Mouse (Mus musculus) left cerebral cortex, adult 11 months (tissue): ENCODE data around the gene Eif2d.
"Not testable (repeated sequence)": the region's sequence is repeated elsewhere in the genome, so short reads cannot be mapped to it uniquely, and the experiment has no call there.

Experiments used
- DNase-seq: peaks from one replicate; pipeline ENCODE4 v3.0.0; 2022; ENCODE audit warnings: low spot score

Gene Eif2d

DNA sequence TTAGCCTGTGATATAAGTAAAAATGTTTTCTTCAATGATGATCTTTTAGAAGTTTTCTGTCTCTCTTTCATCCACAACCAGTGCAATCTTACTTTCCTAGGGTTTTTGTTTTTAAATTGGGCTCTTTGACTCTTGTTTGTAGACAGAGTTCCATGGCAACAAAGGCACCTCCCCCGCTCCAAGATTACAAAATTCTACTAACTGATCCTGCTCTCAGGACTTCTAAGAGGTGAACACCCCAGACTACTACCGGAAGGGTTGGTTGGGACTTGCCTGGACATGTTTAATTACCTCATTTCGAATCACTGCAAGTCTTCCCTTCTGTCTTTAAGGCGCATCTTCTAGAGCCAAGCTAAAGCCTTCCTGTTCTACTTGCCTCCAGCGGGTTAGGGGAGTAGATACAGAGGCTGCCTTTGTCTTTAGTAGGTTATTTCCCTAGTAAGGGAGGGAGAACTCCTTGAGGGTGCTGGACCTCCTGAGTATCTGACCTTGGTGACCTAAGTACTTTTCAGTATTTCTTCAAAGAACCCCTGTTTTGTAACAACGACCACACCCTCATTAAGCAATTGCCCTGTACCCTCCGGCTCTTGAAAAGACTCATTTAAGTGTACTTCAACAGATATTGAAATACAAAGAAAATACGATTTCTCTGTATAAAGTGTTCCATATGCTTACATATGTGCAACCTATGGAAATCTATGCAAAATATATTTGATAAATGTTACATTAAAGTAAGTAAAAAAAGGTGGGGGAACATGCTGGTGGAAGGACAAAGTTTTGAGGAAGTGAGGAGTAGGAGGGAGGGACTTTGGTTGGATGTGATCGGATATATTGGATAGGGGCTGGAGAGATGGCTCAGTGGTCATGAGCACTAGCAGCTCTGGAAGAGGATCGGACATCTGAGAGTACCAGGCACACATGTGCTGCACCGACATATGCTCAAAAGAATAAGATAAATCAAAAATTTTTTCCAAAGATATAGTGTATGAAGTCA is 13.6 kb upstream of the Eif2d start:
- DNase-seq, result no peak

DNA sequence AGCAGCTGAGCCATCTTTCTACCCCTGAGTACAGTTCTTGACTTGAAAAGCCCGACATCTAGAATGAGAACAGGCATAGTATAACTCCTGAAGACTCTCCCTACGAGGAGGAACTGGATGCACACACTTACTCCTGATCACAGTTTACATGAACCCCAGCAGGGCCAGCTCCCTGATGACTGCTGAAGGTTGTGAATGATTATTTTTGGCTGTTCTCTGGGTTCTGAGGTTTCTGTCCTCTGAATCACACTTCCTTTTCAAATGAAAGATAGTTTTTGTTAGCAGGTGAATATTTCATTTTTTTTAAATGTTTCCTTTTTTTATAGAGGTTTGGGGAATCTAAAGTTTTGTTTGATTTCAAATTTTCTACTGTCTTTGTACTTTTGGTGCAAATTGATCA is 11.5 kb upstream of the Eif2d start:
- DNase-seq, result no peak

DNA sequence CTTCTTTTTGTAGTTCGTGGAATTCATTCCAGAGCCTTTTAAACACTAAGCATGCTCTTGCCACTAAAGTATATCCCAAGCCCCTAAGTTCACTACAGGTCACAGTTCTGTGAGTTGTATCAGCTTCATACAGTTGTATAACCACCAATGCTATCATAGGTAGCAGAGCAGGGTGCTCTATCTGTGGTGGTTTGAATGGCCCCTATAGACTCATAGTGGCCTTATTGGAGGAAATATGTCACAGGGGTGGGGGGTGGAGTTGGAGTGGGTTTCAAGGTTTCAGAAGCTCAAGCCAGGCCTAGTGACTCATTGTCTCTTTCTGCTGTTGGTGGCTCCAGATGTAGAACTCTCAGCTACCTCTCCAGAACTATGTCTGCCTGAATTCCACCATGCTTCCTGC is 10.5 kb upstream of the Eif2d start:
- no peak for DNase-seq

DNA sequence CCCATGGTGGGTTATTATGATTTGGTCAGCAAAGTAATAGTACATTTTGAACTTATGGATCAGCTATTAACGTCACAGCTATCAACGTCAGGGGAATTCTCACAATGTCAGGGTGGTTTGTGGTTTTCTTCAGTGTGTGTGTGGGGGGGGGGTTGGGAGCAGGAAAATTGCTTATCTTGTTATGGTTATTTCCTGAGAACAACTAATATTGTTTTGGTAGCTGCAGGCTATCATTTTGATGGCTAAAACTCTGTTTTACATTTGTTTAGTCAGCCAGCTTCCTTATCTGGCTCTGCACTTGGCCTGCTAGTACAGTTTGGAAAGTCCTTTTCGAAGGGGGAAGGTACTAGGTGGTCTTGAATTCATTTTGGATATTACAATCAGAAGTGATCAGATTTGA is 7.8 kb upstream of the Eif2d start:
- not testable (repeated sequence) for DNase-seq

DNA sequence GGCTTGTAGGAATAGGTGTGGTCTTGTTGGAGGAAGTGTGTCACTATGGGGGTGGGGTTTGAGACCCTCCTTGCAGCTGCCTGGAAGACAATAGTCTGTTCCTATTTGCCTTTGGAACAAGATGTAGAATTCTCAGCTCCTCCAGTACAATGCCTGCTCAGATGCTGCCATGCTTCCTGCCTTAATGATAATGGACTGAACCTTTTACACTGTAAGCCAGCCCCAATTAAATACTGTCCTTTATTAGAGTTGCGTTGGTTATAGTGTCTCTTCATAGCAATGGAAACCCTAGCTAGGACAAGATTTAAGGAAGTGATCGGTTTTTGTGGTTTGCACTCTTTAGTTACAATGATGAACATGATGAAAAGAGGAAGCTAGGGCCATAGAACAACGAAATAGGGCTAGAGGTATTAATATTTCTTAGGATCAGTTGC is 6.8 kb upstream of the Eif2d start:
- no peak for DNase-seq

DNA sequence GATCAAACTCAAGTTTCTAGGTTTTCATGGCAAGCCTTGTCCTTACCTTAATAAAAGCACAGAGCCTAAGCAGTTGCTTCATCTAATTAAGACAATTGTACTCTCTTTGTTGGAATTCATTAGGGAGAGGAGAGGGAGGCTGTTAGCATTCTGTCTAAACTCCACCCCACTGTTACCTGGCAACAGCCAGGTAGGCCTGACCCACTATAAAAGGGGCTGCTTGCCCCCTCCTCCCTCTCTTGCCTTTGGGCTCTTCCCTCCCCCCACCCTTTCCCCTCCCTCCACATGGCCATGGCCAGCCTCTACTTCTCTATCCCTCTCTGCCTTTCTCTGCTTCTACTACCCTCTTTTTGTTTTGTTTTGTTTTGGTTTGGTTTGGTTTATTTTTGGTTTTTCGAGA is 3.5 kb upstream of the Eif2d start:
- no peak for DNase-seq

DNA sequence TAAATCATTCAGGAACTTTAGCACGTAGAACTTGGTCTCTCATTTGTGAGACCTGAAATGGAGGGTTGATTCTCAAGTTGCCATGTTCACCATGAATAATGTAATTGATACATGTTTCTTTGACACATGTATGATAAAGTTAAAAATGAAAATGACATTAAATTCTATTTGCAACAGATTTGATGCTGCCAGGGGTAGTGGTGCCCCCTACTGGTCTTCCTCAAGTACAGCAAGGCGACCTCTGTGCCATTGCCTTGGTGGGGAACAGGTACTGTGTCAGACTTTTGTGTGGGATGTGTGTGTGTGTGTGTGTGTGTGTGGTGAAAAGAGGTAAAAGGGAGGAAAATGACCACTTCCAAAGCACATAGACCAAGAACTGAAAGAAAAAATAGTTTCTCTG is 2.5 kb downstream of the Eif2d start:
- no peak for DNase-seq

DNA sequence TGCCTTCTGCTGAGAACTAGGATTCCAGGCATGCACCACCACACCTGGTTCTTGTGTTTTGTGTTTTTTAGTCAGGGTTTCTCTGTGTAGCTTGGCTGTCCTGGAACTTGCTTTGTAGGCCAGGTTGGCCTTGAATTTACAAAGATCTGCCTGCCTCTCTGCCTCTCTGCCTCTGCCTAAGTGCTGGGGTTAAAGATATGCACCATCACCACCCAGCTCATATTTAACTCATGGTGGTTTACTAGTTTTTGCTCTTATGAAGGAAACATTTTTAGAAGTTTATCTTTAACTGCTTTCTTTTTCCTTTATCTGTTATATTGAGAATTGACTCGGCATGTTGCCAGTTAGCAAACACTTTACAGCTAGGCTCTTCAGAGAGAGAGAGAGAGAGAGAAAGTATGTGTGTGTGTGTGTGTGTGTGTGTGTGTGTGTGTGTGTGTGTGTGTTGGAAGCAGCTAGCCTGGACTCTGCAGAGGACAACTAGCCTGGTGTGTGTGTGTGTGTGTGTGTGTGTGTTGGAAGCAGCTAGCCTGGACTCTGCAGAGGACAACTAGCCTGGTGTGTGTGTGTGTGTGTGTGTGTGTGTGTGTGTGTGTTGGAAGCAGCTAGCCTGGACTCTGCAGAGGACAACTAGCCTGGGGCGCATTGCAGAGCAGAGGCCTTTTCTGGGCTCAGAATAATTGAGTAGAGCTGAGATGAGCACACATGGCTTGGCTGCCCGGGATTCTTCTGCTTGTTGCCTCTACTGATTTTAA is 6.8 kb downstream of the Eif2d start:
- DNase-seq, result not testable (repeated sequence)

DNA sequence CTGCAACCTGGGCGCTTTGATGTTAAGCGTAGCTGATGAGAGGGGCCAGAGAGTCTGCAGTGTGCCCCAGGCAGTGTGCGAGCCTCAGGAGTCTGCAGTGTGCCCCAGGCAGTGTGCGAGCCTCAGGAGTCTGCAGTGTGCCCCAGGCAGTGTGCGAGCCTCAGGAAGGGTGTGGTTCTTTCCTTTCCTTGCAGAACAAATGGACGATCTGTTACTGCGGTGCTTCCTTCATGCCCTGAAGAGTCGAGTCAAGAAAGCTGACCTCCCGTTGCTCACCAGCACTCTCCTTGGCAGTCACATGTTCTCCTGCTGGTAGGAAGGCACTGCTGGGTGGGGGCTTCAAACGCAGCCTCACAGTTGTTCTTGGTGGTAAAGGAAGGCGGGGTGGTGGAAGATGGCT is 8.1 kb downstream of the Eif2d start:
- DNase-seq, result no peak

DNA sequence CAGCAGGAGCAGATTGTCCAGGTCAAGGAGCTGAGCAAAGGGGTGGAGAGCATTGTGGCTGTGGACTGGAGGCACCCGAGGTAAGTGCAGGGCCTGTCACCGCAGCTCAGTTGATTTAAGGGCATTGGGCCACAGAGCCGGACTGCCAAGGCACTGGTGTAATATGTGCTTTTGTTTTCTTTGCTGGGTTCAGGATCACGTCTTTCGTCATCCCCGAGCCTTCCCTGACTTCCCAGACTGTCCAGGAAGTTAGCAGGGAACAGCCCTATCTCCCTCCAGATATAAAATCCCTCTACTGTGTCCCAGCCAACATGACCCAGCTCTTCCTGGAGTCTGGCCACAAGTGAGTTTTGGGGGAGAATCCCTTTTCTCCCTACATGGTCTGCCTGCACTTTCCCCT is 11.4 kb downstream of the Eif2d start:
- DNase-seq, result no peak

DNA sequence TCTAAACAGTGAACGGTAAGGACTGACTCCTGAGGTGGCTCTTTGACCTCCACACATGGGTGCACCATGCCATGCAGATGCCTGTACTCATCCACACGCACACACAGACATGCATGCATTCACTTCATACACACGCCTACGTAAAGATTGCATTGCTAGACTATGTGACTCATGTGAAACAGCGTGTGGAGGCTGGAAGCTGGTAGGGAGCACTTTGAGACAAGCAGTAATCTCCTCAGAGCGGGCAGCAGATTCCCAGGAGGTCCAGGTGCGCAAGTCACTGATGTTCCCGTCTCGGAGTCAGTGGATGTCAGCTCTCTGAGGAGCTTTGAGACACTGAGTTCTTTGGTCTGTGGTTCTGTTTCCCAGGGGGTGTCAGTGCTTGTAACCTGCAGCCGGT is 14.6 kb downstream of the Eif2d start:
- peak; percentile 36 for DNase-seq

DNA sequence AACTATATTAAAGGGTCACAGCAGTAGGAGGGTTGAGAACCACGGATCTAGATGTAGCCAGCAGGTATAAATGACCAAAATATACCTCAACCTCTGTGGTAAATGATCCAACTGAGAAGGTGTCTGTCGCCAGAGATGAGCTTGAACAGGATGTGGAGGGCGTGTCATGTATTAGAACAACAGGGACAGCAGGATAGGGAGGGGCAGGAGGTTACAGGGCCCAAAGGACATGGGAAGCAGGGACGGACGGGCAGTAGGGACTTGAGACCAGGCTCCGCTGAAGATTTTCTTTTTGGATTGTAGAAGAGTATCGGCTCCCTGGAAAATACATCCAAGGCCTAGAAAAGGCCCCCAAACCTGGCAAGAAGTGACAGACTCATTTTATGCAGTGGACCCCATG is 20.0 kb downstream of the Eif2d start:
- DNase-seq, result no peak

DNA sequence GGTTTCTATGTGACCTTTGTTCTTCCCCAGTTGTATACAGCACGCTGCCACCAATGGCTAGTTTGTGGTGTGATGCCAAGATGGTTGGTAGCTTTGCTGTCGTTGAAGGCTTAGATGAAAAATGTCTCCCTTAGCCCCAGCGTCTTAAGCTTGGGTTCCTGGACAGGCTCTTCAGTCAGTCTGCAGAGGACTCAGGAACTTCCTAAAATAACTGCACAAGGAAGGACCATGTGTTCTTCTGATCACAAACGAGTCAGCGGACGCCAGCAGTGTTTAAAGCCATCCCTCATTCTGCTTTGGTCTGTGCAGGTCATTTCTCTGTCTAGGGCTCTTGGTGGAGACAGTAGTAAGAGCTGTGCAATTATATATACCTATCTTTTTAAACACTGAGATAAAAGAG is 20.8 kb downstream of the Eif2d start:
- DNase-seq, result no peak

DNA sequence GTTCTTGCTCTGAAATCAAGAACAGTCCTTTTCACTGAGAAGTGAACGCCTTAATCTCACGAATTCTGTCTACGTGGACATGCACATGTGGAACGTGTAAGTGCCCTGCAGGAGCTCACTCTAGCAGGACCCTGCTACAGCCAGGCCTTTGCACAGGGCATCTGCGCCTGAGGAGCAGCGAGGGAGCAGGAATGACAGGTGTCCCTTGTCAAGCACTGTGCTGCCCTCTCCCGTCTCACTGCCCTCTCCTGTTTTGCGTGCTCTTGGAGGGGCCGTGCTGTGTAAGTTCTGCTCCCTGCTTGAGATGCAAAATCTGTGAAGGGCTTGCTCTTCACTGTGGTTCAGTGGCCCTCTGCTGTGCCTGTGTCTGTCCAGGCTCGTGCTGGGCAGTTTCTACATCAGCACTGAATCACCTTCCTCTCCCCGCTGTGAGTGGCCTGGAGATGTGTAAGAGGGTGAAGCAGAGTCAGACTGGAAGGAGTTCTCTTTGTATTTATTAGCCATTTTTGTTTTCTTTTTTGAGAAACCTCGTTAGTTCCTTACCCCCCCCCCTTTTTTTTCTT is 21.4 kb downstream of the Eif2d start:
- no peak for DNase-seq

DNA sequence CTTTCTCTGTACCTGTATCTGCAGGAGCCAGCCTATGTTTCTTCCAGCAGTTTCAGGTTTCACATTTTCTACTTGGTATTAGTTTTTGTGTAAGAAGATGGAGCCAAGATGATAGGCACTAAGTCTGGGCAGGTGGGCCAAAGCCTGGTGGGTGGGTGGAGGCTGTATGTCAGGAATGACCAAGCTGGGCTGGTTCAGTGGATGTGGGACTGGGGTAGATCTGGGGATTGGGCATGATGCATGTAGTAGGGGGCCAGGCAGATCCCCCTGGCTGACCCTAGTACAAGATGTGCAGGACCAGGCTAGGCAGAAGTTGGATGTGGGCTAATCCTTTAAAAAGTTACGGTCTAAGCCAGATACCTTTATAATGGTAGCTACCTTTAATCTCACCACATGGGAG is 22.2 kb downstream of the Eif2d start:
- no peak for DNase-seq

DNA sequence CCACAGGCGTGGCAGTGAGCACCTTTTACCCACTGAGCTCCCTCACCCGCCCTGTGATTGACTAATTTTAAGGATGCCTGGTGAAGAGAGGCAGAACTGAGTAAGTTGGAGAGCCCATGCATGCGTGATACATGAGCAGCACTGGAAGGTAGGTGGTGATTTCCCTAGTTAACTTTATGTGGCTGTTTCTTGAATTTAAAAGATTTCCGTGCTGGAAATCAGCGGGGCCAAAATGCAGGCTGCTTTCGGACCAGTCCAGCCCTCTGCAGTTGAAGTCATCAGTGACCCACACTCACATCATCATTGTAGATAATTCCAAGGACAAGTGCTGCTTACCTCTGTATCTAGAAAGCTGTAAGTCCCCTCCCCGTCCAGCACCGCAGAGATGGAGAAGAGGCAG is 22.8 kb downstream of the Eif2d start:
- DNase-seq, result no peak

DNA sequence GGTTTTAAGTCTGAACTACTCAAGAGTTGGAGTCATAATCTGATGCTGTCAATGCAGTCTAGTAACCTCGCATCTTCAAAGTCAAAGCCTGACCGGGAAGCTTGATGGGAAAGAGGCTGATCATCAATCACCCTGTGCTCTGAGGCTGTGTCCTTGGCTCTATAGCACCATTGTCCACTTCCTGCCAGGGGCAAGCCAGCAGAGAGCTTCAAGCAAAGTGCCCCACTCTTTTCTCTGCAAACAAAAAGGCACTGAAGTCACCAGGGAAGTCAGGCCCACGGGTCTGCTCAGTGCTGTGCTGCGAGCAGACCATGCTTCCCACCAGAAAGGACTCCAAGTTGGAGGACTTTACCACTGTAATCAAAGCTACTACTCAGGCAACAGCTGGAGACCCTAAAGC is 24.3 kb downstream of the Eif2d start:
- no peak for DNase-seq

DNA sequence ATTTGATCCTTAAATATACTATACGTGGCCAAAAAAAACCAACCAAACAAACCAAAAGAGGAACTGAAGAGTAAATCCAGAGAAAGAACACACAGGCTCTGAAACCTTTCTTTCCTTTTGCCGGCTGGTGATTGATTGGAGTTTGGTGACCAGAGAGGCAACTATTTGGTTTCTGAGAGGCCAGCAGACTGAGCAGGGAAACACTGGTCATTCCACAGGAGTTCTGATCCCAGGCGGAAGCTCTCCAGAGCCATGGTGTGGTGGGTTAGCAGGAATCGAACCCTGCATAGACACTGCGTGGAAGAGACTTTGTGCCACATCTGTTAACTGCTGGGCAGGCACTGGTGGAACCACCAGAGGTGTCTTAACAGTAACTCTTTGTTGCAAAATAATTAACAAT is 25.1 kb downstream of the Eif2d start:
- DNase-seq, result no peak

DNA sequence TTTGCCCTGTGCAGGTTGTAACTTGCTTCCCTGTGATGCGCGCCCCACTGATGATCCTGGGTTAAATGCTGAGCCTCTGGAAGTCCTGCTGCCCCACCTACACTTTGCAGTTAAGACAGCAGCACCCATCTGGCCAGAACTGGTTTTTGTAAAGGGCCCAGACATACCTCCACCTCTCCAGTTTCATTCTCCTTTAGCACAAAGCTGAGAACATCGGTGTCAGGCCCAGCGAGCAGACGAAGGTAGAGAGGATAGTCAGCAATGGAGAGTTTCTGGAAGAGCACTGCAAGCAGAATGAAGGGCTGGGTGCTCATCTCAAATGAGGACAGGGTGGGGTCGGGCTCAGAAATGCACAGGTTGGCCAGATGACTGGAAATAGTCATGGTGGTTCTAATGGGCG is 27.4 kb downstream of the Eif2d start:
- no peak for DNase-seq

DNA sequence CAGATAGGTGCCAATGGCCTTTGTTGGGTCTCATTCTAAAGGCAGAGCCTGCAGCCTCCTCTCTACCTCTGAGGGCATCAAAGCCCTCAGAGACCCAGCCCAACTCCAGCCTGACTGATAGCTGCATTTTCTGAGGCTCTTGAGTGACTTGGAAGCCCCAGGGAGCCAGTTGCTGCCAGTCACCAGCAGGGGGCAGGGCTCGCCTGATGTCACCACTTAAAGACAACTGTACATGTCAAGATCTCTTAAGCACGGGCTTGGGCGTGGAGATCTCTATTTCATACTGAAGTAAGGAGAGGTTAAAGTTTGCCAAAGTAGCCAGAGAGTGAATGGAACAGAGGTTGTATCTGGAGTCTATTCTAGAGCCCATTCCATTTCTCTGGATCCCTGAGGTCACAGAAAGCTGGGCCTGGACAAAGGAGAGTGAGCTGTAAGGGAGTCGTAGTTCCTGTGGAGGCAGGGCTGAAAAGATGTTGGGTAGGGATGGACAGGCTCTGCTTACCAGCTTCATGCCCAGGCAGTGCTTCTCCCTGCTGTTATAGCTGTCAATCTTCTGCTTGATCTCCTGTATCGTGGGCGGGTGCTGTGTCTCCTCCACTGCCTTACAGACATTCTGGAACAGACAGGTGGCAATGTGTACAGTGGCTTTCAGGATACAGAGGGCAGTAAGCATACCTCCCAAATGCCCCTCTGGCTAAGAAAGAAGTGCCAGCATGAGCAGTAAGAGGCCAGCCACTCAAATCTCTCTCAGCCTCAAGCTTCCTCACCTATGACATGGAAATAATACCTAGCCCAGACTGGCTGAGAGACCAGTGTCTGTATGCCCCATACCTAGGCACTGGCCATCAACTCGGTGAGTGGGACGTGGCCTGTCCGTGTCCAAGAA is 28.9 kb downstream of the Eif2d start:
- DNase-seq, result peak; percentile 70

DNA sequence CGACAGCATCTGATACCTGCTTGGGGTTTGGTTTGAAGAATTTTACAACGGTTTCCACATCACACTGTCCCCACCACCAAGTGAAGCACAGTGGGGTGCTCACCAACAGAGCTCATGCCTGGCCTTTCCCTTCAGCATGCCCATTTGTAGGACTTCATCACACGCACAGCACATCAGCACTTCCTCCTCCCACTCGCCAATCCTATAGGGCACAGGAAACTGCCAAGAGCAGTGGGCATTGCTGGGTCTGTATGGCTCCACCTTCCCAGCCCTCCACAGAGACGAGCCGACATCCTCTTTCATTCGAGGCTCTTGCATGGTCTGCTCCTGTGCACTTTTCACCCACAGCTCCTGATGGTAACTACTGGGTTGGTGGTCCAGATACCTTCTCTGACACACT is 30.2 kb downstream of the Eif2d start:
- DNase-seq, result no peak
